Mouse (Mus musculus) embryonic facial prominence, embryonic 11.5 days (tissue): Measurements from ENCODE around the gene Tmem117. TPM values are rescaled to one million over a fixed set of nuclear protein-coding genes. Genes with fewer than 3 reads are reported as not detected.
A peak's percentile ranks its signal among the peaks of the same experiment; 100 is the strongest.

Experiments used
- ATAC-seq: fragments of 200-750 bp; cut with Nextera tagmentation; replicated peaks from 2 replicates; pipeline ENCODE4 v1.8.0; 2017; ENCODE audit warnings: low read depth; ENCODE audit not compliant: insufficient number of reproducible peaks, low FRiP score, low TSS enrichment
- DNase-seq: peaks from one replicate; pipeline ENCODE4 v3.0.0-alpha.2; 2015; ENCODE audit warnings: low spot score
- H3K27ac ChIP-seq: fragments of 300-500 bp; sonication (generic); replicated peaks from 2 replicates; pipeline ENCODE4 v1.5.1; 2014; ENCODE audit warnings: mild to moderate bottlenecking, low read depth, low read length, control low read depth
- H3K27me3 ChIP-seq: fragments of 300-500 bp; sonication (generic); 2 replicates; pipeline ENCODE4 v1.6.1; 2014; ENCODE audit warnings: mild to moderate bottlenecking, low read length, moderate library complexity, mixed read lengths; ENCODE audit not compliant: control insufficient read depth, insufficient read depth
- H3K36me3 ChIP-seq: fragments of 300-500 bp; sonication (generic); replicated peaks from 2 replicates; pipeline ENCODE4 v1.6.1; 2014; ENCODE audit warnings: low read depth, mild to moderate bottlenecking, low read length, moderate library complexity, mixed read lengths; ENCODE audit not compliant: control insufficient read depth, insufficient read depth
- H3K4me1 ChIP-seq: fragments of 300-500 bp; sonication (generic); 2 replicates; pipeline ENCODE4 v1.6.1; 2014; ENCODE audit warnings: low read length, mixed read lengths; ENCODE audit not compliant: control insufficient read depth, insufficient read depth
- H3K4me2 ChIP-seq: fragments of 300-500 bp; sonication (generic); 2 replicates; pipeline ENCODE4 v1.6.1; 2014; ENCODE audit warnings: low read depth, mild to moderate bottlenecking, control low read depth, low read length, moderate library complexity
- H3K4me3 ChIP-seq: fragments of 300-500 bp; sonication (generic); 2 replicates; pipeline ENCODE4 v1.5.1; 2014; ENCODE audit warnings: low read depth, low read length, control low read depth
- H3K9ac ChIP-seq: fragments of 300-500 bp; sonication (generic); replicated peaks from 2 replicates; pipeline ENCODE4 v1.6.1; 2014; ENCODE audit warnings: mild to moderate bottlenecking, control low read depth, low read length
- H3K9me3 ChIP-seq: fragments of 300-500 bp; sonication (generic); replicated peaks from 2 replicates; pipeline ENCODE4 v1.6.1; 2016; ENCODE audit warnings: mild to moderate bottlenecking, low read length, inconsistent platforms, mixed read lengths; ENCODE audit not compliant: control insufficient read depth
- WGBS: fragments of 180-500 bp; shearing (Covaris S2); extraction: QIAGEN DNeasy Blood & Tissue Kit; methylation state at CpG from one replicate; pipeline ENCODE4 v1.1.7; 2014; 5-methylcytosine and 5-hydroxymethylcytosine counted together
- polyA plus RNA-seq: library from polyadenylated mRNA; unstranded; fragments of >200 nt; fragmentation: Nextera tagmentation; extraction: Ambion mirVana; gene quantifications from 2 replicates; pipeline ENCODE4 v1.2.1, GENCODE M21; 2014

Tmem117 gene
- polyA plus RNA-seq, 1 experiment from 2014 or later, result 1.9 TPM

GRCm38 (mm10) chr15:94689884-94690231, 60.8 kb downstream of the Tmem117 start:
- Histone ChIP-seq H3K9me3 (no peaks in the 10 kb centered on the region), H3K36me3 (no peaks in the 10 kb centered on the region), H3K4me1 (no peaks in the 10 kb centered on the region), H3K4me3 (no peak overlapping the region), H3K4me2 (no peak overlapping the region), H3K27ac (no peak overlapping the region), H3K27me3 (no peaks in the 10 kb centered on the region), H3K9ac (no peak overlapping the region)
- WGBS, result 73% methylated on average over 6 of the region's 6 CpGs
- ATAC-seq (no peak), DNase-seq (no peak)

GRCm38 (mm10) chr15:94722759-94723158, 93.7 kb downstream of the Tmem117 start:
- Histone ChIP-seq H3K4me1 (no peaks in the 10 kb centered on the region), H3K27me3 (no peaks in the 10 kb centered on the region), H3K27ac (no peak overlapping the region), H3K36me3 (no peaks in the 10 kb centered on the region), H3K9me3 (no peaks in the 10 kb centered on the region), H3K4me3 (no peak overlapping the region), H3K9ac (no peak overlapping the region), H3K4me2 (no peak overlapping the region)
- ATAC-seq (no peak), DNase-seq (peak; percentile 85)
- WGBS, result 32% methylated on average over 5 of the region's 5 CpGs

GRCm38 (mm10) chr15:94732104-94732503, 103.1 kb downstream of the Tmem117 start:
- ATAC-seq (no peak), DNase-seq (no peak)
- H3K9me3 ChIP-seq, result no peaks in the 10 kb centered on the region

GRCm38 (mm10) chr15:94769227-94769626, 140.2 kb downstream of the Tmem117 start:
- ATAC-seq (peak; percentile 81), DNase-seq (peak; percentile 86)

More at GRCm38 (mm10) chr15:94732104-94732503, 103.1 kb downstream of the Tmem117 start:
- no peaks in the 10 kb centered on the region for H3K27me3 ChIP-seq
- H3K36me3 ChIP-seq, result no peaks in the 10 kb centered on the region
- 74% methylated on average over 4 of the region's 4 CpGs for WGBS
- H3K4me1 ChIP-seq, result no peaks in the 10 kb centered on the region
- H3K9ac ChIP-seq, result no peak overlapping the region
- H3K27ac ChIP-seq, result no peak overlapping the region
- no peak overlapping the region for H3K4me2 ChIP-seq
- no peak overlapping the region for H3K4me3 ChIP-seq

GRCm38 (mm10) chr15:94770832-94771578, 142.0 kb downstream of the Tmem117 start:
- H3K36me3 ChIP-seq, result no peaks in the 10 kb centered on the region
- DNase-seq (no peak), ATAC-seq (no peak)
- no peak overlapping the region for H3K9ac ChIP-seq
- H3K9me3 ChIP-seq, result no peaks in the 10 kb centered on the region
- no peak overlapping the region for H3K27ac ChIP-seq
- no peak overlapping the region for H3K4me2 ChIP-seq
- H3K4me3 ChIP-seq, result no peak overlapping the region
- WGBS, result 84% methylated on average over 7 of the region's 7 CpGs
- no peaks in the 10 kb centered on the region for H3K4me1 ChIP-seq
- no peaks in the 10 kb centered on the region for H3K27me3 ChIP-seq

More at GRCm38 (mm10) chr15:94769227-94769626, 140.2 kb downstream of the Tmem117 start:
- no peak overlapping the region for H3K4me2 ChIP-seq
- no peaks in the 10 kb centered on the region for H3K36me3 ChIP-seq
- no peak overlapping the region for H3K4me3 ChIP-seq
- no peaks in the 10 kb centered on the region for H3K4me1 ChIP-seq
- no peaks in the 10 kb centered on the region for H3K27me3 ChIP-seq
- H3K9me3 ChIP-seq, result no peaks in the 10 kb centered on the region
- WGBS, result 23% methylated on average over 4 of the region's 4 CpGs
- H3K27ac ChIP-seq, result no peak overlapping the region
- H3K9ac ChIP-seq, result no peak overlapping the region

GRCm38 (mm10) chr15:94771691-94772090, 142.7 kb downstream of the Tmem117 start:
- Histone ChIP-seq H3K9ac (no peak overlapping the region), H3K4me2 (no peak overlapping the region), H3K36me3 (no peaks in the 10 kb centered on the region), H3K4me3 (no peak overlapping the region), H3K27ac (no peak overlapping the region), H3K27me3 (no peaks in the 10 kb centered on the region), H3K9me3 (no peaks in the 10 kb centered on the region), H3K4me1 (no peaks in the 10 kb centered on the region)
- no peak for DNase-seq
- WGBS, result 90% methylated on average over 19 of the region's 19 CpGs
- no peak for ATAC-seq

GRCm38 (mm10) chr15:94776119-94777069, 147.4 kb downstream of the Tmem117 start:
- H3K4me1 ChIP-seq, result no peaks in the 10 kb centered on the region
- no peak overlapping the region for H3K4me3 ChIP-seq
- H3K27me3 ChIP-seq, result no peaks in the 10 kb centered on the region
- H3K4me2 ChIP-seq, result no peak overlapping the region
- ATAC-seq, result peak; percentile 76
- H3K27ac ChIP-seq, result no peak overlapping the region
- WGBS, result 46% methylated on average over 17 of the region's 17 CpGs
- peak; percentile 33 for DNase-seq
- no peak overlapping the region; the same call in 1 of the 2 replicates for H3K9ac ChIP-seq
- no peaks in the 10 kb centered on the region for H3K36me3 ChIP-seq
- H3K9me3 ChIP-seq, result no peaks in the 10 kb centered on the region

- 88% methylated on average over 1 of the region's 1 CpGs for WGBS
- Histone ChIP-seq H3K4me1 (no peaks in the 10 kb centered on the region), H3K4me2 (no peak overlapping the region), H3K4me3 (no peak overlapping the region), H3K9ac (no peak overlapping the region), H3K27me3 (no peaks in the 10 kb centered on the region), H3K9me3 (no peaks in the 10 kb centered on the region), H3K36me3 (no peaks in the 10 kb centered on the region), H3K27ac (no peak overlapping the region)
- DNase-seq (no peak), ATAC-seq (no peak)
Measured at GRCm38 (mm10) chr15:94781556-94781955, 152.5 kb downstream of the Tmem117 start.
